Mouse (Mus musculus) liver, embryonic 11.5 days (tissue): ENCODE data around the gene Cirbp. TPM values are rescaled to one million over a fixed set of nuclear protein-coding genes. Genes with fewer than 3 reads are reported as not detected.

ENCODE experiments used
- ATAC-seq: fragments of 200-750 bp; cut with Nextera tagmentation; replicated peaks from 2 replicates; pipeline ENCODE4 v1.8.0; 2017; ENCODE audit warnings: moderate number of reproducible peaks, mild to moderate bottlenecking, moderate TSS enrichment, moderate library complexity; ENCODE audit not compliant: low FRiP score
- DNase-seq: peaks from one replicate; pipeline ENCODE4 v3.0.0-alpha.2; 2017; ENCODE audit warnings: low spot score
- H3K27ac ChIP-seq: fragments of 300-500 bp; sonication (generic); 2 replicates; pipeline ENCODE4 v1.5.1; 2014; ENCODE audit warnings: mild to moderate bottlenecking, low read depth, low read length, control low read depth
- H3K27me3 ChIP-seq: fragments of 300-500 bp; sonication (generic); replicated peaks from 2 replicates; pipeline ENCODE4 v1.6.1; 2014; ENCODE audit warnings: low read length, mixed read lengths; ENCODE audit not compliant: control insufficient read depth, insufficient read depth
- H3K36me3 ChIP-seq: fragments of 300-500 bp; sonication (generic); 2 replicates; pipeline ENCODE4 v1.6.1; 2014; ENCODE audit warnings: mild to moderate bottlenecking, low read length, moderate library complexity, mixed read lengths; ENCODE audit not compliant: control insufficient read depth, insufficient read depth
- H3K4me1 ChIP-seq: fragments of 300-500 bp; sonication (generic); replicated peaks from 2 replicates; pipeline ENCODE4 v1.6.1; 2014; ENCODE audit warnings: low read length, mixed read lengths; ENCODE audit not compliant: control insufficient read depth, insufficient read depth
- H3K4me2 ChIP-seq: fragments of 300-500 bp; sonication (generic); 2 replicates; pipeline ENCODE4 v1.6.1; 2014; ENCODE audit warnings: mild to moderate bottlenecking, control low read depth, moderate library complexity
- H3K4me3 ChIP-seq: fragments of 300-500 bp; sonication (generic); 2 replicates; pipeline ENCODE4 v1.5.1; 2014; ENCODE audit warnings: low read depth, low read length, control low read depth
- H3K9ac ChIP-seq: fragments of 300-500 bp; sonication (generic); 2 replicates; pipeline ENCODE4 v1.6.1; 2014; ENCODE audit warnings: low read depth, low read length, control low read depth
- H3K9me3 ChIP-seq: fragments of 300-500 bp; sonication (generic); 2 replicates; pipeline ENCODE4 v1.6.1; 2016; ENCODE audit warnings: low read length, inconsistent platforms, mixed read lengths; ENCODE audit not compliant: control insufficient read depth
- WGBS: fragments of 180-500 bp; shearing (Covaris S2); extraction: QIAGEN DNeasy Blood & Tissue Kit; methylation state at CpG from one replicate; pipeline ENCODE4 v1.1.7; 2014; 5-methylcytosine and 5-hydroxymethylcytosine counted together
- polyA plus RNA-seq: library from polyadenylated mRNA; unstranded; fragments of >200 nt; fragmentation: Nextera tagmentation; extraction: Ambion mirVana; gene quantifications from 2 replicates; pipeline ENCODE4 v1.2.1, GENCODE M21; 2014

The Cirbp gene
- polyA plus RNA-seq, 1 experiment from 2014 or later: 25.1 TPM

- H3K4me2 ChIP-seq: no peak overlapping the region
- ATAC-seq (no peak), DNase-seq (no peak)
- WGBS: 82% methylated on average over 1 of the region's 1 CpGs
- H3K9me3 ChIP-seq: no peaks in the 10 kb centered on the region
- no peak overlapping the region for H3K9ac ChIP-seq
- H3K36me3 ChIP-seq: peaks cover 7% of the 10 kb centered on the region; the same call in 1 of the 2 replicates
- no peak overlapping the region for H3K4me3 ChIP-seq
- peaks cover 36% of the 10 kb centered on the region for H3K4me1 ChIP-seq
- no peak overlapping the region for H3K27ac ChIP-seq
- H3K27me3 ChIP-seq: peaks cover 34% of the 10 kb centered on the region
Observed at GRCm38 (mm10) chr10:80135641-80136040, 30.1 kb upstream of the Cirbp start.

DNA sequence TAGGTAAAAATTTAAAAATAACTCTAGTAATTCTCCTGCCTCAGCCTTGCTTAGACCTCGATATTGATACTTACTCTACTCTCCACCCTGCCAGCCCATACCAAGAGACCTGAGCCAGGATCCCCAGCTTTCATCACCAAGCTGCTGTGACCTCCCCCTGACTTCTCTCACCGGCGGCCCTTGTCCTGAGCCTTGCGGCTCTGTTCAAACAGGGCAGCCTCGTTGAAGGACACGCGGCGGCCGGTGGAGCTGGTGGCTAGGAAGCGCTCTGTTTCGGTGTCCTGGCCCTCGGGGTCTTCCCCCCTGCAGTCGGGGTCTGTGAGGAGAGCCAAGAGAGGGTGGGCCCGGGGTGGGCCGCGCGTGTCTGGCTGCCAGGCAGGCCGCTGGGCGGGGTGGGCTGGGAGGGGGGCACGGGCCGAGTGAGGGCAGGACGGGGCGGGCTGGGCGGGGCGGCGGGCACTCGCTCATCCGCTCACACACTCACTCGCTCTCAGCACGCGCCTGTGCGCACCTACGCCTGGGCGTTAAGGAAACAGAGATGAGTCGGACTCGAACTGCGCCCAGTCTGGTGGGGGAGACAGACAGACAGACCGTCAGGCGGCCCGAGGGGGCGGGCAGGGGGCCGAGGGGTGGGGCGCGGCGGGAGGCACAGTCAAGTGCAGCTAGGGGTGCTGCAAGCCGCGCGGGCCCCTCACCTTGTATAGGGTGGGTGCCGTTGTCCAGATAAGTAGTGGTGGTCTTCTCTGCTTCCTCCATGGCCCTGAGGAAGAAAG lies 29.4 kb upstream of the Cirbp start:
- Histone ChIP-seq H3K4me1 (peaks cover 34% of the 10 kb centered on the region), H3K27me3 (peaks cover 34% of the 10 kb centered on the region)

DNA sequence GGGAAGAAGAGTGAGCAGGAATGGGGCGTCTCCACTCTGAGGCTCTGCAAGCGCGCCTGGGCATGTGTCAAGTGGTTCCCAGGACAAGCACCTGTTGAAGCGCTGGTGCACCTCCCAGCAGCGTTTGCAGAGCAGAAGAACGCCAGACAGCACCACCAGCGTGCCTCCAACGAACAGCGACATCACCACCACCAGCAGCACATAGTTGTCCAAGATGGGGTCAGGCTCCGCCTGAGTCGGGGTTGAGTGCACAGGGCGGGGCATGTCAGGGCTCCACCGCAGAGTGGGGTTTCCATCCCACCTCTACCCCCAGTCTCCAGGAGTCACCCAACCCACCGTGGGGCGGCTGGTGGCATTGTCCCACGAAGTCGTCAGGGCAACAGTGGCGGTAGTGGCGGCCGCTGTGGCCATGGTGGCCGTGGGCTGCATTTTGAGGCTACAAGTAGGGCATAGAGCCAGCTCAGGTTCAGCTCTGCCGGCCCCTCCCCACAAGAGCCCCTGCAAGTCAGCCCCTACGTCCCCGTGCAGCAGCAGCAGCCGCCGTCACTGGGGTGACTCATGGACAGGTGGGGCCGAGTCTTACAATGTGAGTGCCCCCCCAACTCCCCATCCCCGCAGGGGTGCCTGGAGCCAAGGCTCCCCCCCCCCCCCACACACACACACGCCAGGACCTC lies 28.7 kb upstream of the Cirbp start:
- DNase-seq (no peak), ATAC-seq (no peak)
- H3K27me3 ChIP-seq: peaks cover 34% of the 10 kb centered on the region
- H3K4me2 ChIP-seq: peak overlapping the region; percentile 100
- peak overlapping the region; percentile 55; the same call in 1 of the 2 replicates for H3K9ac ChIP-seq
- 4% methylated on average over 29 of the region's 29 CpGs for WGBS
- 0 out of 2 replicates have a peak, but pooled peaks cover 2% of the 10 kb centered on the region for H3K36me3 ChIP-seq
- H3K27ac ChIP-seq: no peak overlapping the region
- peaks cover 32% of the 10 kb centered on the region for H3K4me1 ChIP-seq
- peak overlapping the region; percentile 76 for H3K4me3 ChIP-seq
- no peaks in the 10 kb centered on the region for H3K9me3 ChIP-seq

More for the DNA sequence above, 29.4 kb upstream of the Cirbp start:
- Histone ChIP-seq H3K4me2 (peak overlapping the region; percentile 100), H3K4me3 (peak overlapping the region; percentile 76), H3K36me3 (peaks cover 2% of the 10 kb centered on the region; the same call in 1 of the 2 replicates), H3K9me3 (no peaks in the 10 kb centered on the region), H3K27ac (0 out of 2 replicates have a peak overlapping the region, but pooled peaks have one; percentile 11), H3K9ac (peak overlapping the region; percentile 27)
- DNase-seq: no peak
- no peak for ATAC-seq
- 17% methylated on average over 49 of the region's 49 CpGs for WGBS

GRCm38 (mm10) chr10:80137626-80138552 lies 27.9 kb upstream of the Cirbp start:
- H3K4me1 ChIP-seq: peaks cover 35% of the 10 kb centered on the region
- no peaks in the 10 kb centered on the region for H3K9me3 ChIP-seq
- peak overlapping the region; percentile 100 for H3K4me2 ChIP-seq
- H3K36me3 ChIP-seq: 0 out of 2 replicates have a peak, but pooled peaks cover 2% of the 10 kb centered on the region
- peaks cover 34% of the 10 kb centered on the region for H3K27me3 ChIP-seq
- peak overlapping the region; percentile 76 for H3K4me3 ChIP-seq
- DNase-seq (no peak), ATAC-seq (no peak)
- H3K27ac ChIP-seq: peak overlapping the region; percentile 62; the same call in 1 of the 2 replicates
- WGBS: 8% methylated on average over 28 of the region's 33 CpGs
- peak overlapping the region; percentile 70 for H3K9ac ChIP-seq

DNA sequence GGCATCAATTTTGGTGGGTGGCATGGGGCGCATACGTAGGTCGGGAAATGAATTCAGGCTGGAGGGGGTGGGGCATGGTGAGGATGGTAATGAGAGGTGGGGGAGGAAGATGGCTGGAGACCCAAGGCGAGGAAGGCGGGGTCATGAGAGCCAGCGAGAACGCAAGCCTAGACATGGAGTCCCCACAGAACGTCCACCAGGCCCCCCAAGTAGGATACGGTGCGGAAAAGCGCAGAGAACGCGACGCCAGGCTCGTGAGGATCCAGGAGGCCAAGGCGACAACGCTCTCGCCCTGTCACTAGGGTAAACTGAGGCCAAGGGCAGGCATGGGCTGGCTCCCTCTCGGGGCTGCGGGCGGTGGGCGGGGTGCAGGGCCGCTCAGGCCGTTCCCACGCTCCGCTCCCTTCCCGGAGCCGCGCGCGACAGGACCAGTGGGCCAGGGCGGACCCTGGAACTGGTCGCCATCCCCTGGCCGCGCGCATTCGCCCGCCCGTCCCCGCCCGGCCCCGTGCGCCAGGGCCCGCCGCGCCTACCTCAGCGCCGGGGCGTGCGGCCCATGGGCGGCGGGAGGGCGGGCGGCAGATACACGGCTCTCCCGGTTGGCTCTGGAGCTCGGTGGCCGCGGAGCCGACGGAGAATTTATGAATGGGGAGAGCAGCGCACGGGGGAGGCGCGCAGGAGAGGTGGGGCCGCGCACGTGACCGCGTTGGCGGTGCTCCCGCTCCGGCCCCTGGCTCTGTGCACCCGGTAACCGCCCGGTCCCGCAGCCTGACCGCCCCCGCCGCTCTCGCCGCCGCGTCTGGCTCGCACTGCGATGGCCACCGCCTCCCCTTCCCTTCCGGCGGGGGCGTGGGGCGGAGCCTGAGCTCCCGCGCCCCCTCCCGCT lies 27.0 kb upstream of the Cirbp start, which contains the start of gene Atp5d:
Atp5d (plus strand) TSS at position 80 of the 886 bp plus-strand sequence.
- Histone ChIP-seq H3K9ac (peak within 1 kb of the TSS; percentile 70), H3K4me3 (peak within 1 kb of the TSS; percentile 76), H3K4me1 (peaks cover 44% of the 10 kb centered on the region), H3K4me2 (peak within 1 kb of the TSS; percentile 100), H3K27ac (peak within 1 kb of the TSS; percentile 62), H3K9me3 (no peaks in the 10 kb centered on the region), H3K27me3 (peaks cover 34% of the 10 kb centered on the region), H3K36me3 (peaks cover 5% of the 10 kb centered on the region)
- 0% methylated on average over 70 of the region's 94 CpGs for WGBS
- DNase-seq (peak; percentile 71), ATAC-seq (0 out of 2 replicates have a peak, but pooled peaks have one; percentile 4)

DNA sequence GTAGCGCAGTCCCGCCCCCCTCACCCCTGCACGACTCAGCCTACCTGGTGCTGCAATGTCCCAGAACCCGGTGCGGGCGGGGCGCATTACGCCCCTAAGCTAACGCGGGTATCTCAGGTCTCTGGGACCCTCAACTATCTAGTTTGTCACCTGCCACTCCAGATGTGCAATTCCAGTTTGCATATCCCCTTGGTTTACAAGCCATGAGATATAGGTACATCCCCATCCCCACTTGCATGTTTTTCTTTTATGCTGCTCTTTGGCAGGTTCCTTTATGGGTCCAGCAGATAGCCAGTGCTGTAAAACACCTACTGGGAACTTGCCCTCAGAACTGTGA lies 26.4 kb upstream of the Cirbp start:
- H3K27ac ChIP-seq: peak overlapping the region; percentile 62
- peaks cover 10% of the 10 kb centered on the region for H3K36me3 ChIP-seq
- no peaks in the 10 kb centered on the region for H3K9me3 ChIP-seq
- DNase-seq (no peak), ATAC-seq (0 out of 2 replicates have a peak, but pooled peaks have one; percentile 0)
- H3K4me1 ChIP-seq: peaks cover 48% of the 10 kb centered on the region
- H3K4me3 ChIP-seq: peak overlapping the region; percentile 76
- H3K9ac ChIP-seq: peak overlapping the region; percentile 70
- peak overlapping the region; percentile 100 for H3K4me2 ChIP-seq
- H3K27me3 ChIP-seq: peaks cover 34% of the 10 kb centered on the region
- under 1% methylated on average over 10 of the region's 10 CpGs for WGBS

- peak overlapping the region; percentile 88; the same call in 1 of the 2 replicates for H3K27ac ChIP-seq
- peaks cover 49% of the 10 kb centered on the region for H3K4me1 ChIP-seq
- peaks cover 34% of the 10 kb centered on the region for H3K27me3 ChIP-seq
- no peak overlapping the region for H3K9ac ChIP-seq
- ATAC-seq (no peak), DNase-seq (no peak)
- 74% methylated on average over 11 of the region's 11 CpGs for WGBS
- peak overlapping the region; percentile 80 for H3K4me3 ChIP-seq
- no peaks in the 10 kb centered on the region for H3K9me3 ChIP-seq
- H3K36me3 ChIP-seq: peaks cover 17% of the 10 kb centered on the region
- peak overlapping the region; percentile 100 for H3K4me2 ChIP-seq
Observed at GRCm38 (mm10) chr10:80139975-80140665, 25.7 kb upstream of the Cirbp start.
